Mouse (Mus musculus) heart, embryonic 11.5 days (tissue): ENCODE measurements at regions not wholly inside any gene's neighbourhood (a gene's known extent, or its start where the extent isn't known, plus 50 kb on each side); places are given as distances from the start of the nearest gene placed in this dataset.

Experiments
- ATAC-seq: fragments of 200-750 bp; cut with Nextera tagmentation; replicated peaks from 2 replicates; pipeline ENCODE4 v1.8.0; 2017; ENCODE audit warnings: moderate library complexity; ENCODE audit not compliant: insufficient number of reproducible peaks, low FRiP score, low TSS enrichment
- H3K27ac ChIP-seq: fragments of 300-500 bp; sonication (generic); 2 replicates; pipeline ENCODE4 v1.5.1; 2014; ENCODE audit warnings: mild to moderate bottlenecking, low read depth, low read length
- H3K27me3 ChIP-seq: fragments of 300-500 bp; sonication (generic); 2 replicates; pipeline ENCODE4 v1.6.1; 2014; ENCODE audit warnings: mild to moderate bottlenecking, low read length, mixed read lengths; ENCODE audit not compliant: control insufficient read depth, insufficient read depth
- H3K36me3 ChIP-seq: fragments of 300-500 bp; sonication (generic); 2 replicates; pipeline ENCODE4 v1.6.1; 2014; ENCODE audit warnings: mild to moderate bottlenecking, low read length, moderate library complexity, mixed read lengths; ENCODE audit not compliant: control insufficient read depth, insufficient read depth
- H3K4me1 ChIP-seq: fragments of 300-500 bp; sonication (generic); 2 replicates; pipeline ENCODE4 v1.6.1; 2014; ENCODE audit warnings: low read length; ENCODE audit not compliant: control insufficient read depth, insufficient read depth
- H3K4me2 ChIP-seq: fragments of 300-500 bp; sonication (generic); 2 replicates; pipeline ENCODE4 v1.6.1; 2014; ENCODE audit warnings: mild to moderate bottlenecking, moderate library complexity
- H3K4me3 ChIP-seq: fragments of 300-500 bp; sonication (generic); 2 replicates; pipeline ENCODE4 v1.5.1; 2014; ENCODE audit warnings: low read depth, low read length
- H3K9ac ChIP-seq: fragments of 300-500 bp; sonication (generic); 2 replicates; pipeline ENCODE4 v1.6.1; 2014; ENCODE audit warnings: mild to moderate bottlenecking, low read depth, low read length, moderate library complexity
- H3K9me3 ChIP-seq: fragments of 300-500 bp; sonication (generic); replicated peaks from 2 replicates; pipeline ENCODE4 v1.6.1; 2016; ENCODE audit warnings: low read length; ENCODE audit not compliant: control insufficient read depth
- WGBS: fragments of 180-500 bp; shearing (Covaris S2); extraction: QIAGEN DNeasy Blood & Tissue Kit; methylation state at CpG from one replicate; pipeline ENCODE4 v1.1.7; 2014; ENCODE audit not compliant: insufficient replicate concordance; 5-methylcytosine and 5-hydroxymethylcytosine counted together

GRCm38 (mm10) chr8:93740281-93740680, 69.5 kb upstream of the Gnao1 start:
- H3K27me3 ChIP-seq, result no peaks in the 10 kb centered on the region
- H3K36me3 ChIP-seq, result no peaks in the 10 kb centered on the region
- no peak overlapping the region for H3K27ac ChIP-seq
- H3K4me1 ChIP-seq, result no peaks in the 10 kb centered on the region
- no peak for ATAC-seq
- 77% methylated on average over 3 of the region's 3 CpGs for WGBS
- H3K4me3 ChIP-seq, result no peak overlapping the region
- H3K4me2 ChIP-seq, result no peak overlapping the region
- H3K9me3 ChIP-seq, result no peaks in the 10 kb centered on the region
- no peak overlapping the region for H3K9ac ChIP-seq

- no peak overlapping the region for H3K4me2 ChIP-seq
- ATAC-seq, result no peak
- no peak overlapping the region for H3K27ac ChIP-seq
- H3K9me3 ChIP-seq, result no peaks in the 10 kb centered on the region
- no peaks in the 10 kb centered on the region for H3K4me1 ChIP-seq
- 54% methylated on average over 1 of the region's 1 CpGs for WGBS
- no peaks in the 10 kb centered on the region for H3K27me3 ChIP-seq
- no peak overlapping the region for H3K4me3 ChIP-seq
- no peak overlapping the region for H3K9ac ChIP-seq
- H3K36me3 ChIP-seq, result no peaks in the 10 kb centered on the region
Measured at GRCm38 (mm10) chr8:93748720-93749119, 61.0 kb upstream of the Gnao1 start.

GRCm38 (mm10) chr8:93750921-93751320, 58.8 kb upstream of the Gnao1 start:
- no peaks in the 10 kb centered on the region for H3K4me1 ChIP-seq
- H3K9me3 ChIP-seq, result no peaks in the 10 kb centered on the region
- H3K4me2 ChIP-seq, result no peak overlapping the region
- H3K36me3 ChIP-seq, result no peaks in the 10 kb centered on the region
- WGBS, result 73% methylated on average over 2 of the region's 2 CpGs
- H3K9ac ChIP-seq, result no peak overlapping the region
- H3K4me3 ChIP-seq, result no peak overlapping the region
- ATAC-seq, result no peak
- no peak overlapping the region for H3K27ac ChIP-seq
- H3K27me3 ChIP-seq, result no peaks in the 10 kb centered on the region

- no peaks in the 10 kb centered on the region for H3K36me3 ChIP-seq
- no peak overlapping the region for H3K9ac ChIP-seq
- H3K4me1 ChIP-seq, result no peaks in the 10 kb centered on the region
- no peak overlapping the region for H3K4me2 ChIP-seq
- H3K9me3 ChIP-seq, result no peaks in the 10 kb centered on the region
- ATAC-seq, result no peak
- H3K27me3 ChIP-seq, result no peaks in the 10 kb centered on the region
- H3K4me3 ChIP-seq, result no peak overlapping the region
- WGBS, result 78% methylated on average over 4 of the region's 4 CpGs
- no peak overlapping the region for H3K27ac ChIP-seq
Measured at GRCm38 (mm10) chr8:93755981-93756380, 53.8 kb upstream of the Gnao1 start.
